Mouse (Mus musculus) activated CD4-positive, CD25-positive, alpha-beta regulatory T cell (primary cell): ENCODE data around the gene Rspo3. TPM values are rescaled to one million over a fixed set of nuclear protein-coding genes. Genes with fewer than 3 reads are reported as not detected.

Experiments used
- polyA plus RNA-seq, 2 experiments: library from polyadenylated mRNA; unstranded; fragments of 100-300 nt; shearing (Covaris generic); gene quantifications; one replicate each; pipeline ENCODE4 v1.2.1; 2017

The Rspo3 gene
- under 1 TPM in 1 of 2 experiments, not detected in 1; 0.07 TPM for polyA plus RNA-seq

DNA sequence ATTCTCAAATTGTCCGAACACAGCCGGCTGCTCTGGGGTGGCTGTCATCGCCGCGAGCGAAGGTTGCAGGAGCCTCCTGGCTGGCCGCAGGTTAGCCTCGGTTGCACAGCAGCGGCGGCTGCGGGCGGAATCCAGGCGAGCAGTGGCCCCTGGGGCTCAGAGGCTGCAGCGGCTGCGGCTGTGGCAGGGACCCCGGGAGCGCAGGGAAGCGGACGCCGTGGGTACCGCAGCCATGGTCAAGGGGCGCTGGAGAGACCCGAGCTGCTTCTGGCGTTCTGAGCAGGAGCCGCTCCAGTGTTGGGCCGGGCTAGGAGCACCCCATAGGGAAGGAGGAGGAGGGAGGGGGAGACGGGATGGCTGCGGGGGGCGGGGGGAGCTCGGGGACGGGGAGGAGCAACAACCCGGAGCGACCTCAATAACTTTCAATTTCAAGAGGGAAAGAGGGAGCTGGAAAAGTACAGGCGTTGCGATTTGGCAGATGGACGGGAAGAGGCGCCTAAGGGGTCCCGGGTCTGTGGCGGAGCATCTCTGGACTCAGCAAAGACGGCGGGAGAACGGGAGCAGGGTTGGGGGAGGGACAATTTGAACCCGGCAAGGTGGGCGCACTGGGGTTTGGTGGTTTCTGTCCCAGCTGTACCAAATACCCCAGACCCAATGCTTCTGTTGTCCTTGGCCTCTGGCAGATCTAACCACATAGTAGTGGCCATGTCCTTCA lies at the start of gene Rspo3:
Gene Rspo3 (minus strand): TSS at position 322 of the 715 bp plus-strand sequence.

Other genes starting within 250 kb of the Rspo3 start
- gene Echdc1, start 222.7 kb downstream of the Rspo3 start, polyA plus RNA-seq: 10 to 100 TPM; 12.9 to 17.2 TPM
- gene Rnf146, start 173.4 kb downstream of the Rspo3 start, polyA plus RNA-seq: 10 to 100 TPM; 69.5 to 72.5 TPM